Mouse (Mus musculus): Measurements from ENCODE around the gene Cacna1e.

- TF ChIP-seq POLR2A (IDR thresholded peaks at IDR 0.05; ENCODE audit: extremely low read depth, insufficient read depth, low read length) (no peak), CTCF (IDR thresholded peaks at IDR 0.05; ENCODE audit: extremely low read depth, insufficient read depth, low read length) (no peak)
Observed at GRCm38 (mm10) chr1:154784862-154785261, 99.4 kb downstream of the Cacna1e start.
